ENCODE assay signal across 29 mouse cellular contexts in genomic region chr10:95201514-95201913, GRCm38 (mm10).
DNase-seq lines count a peak whose midpoint lies in the region; ATAC-seq and TF ChIP-seq lines count a peak whose summit lies in the region.
"Had no signal": no experiment of that assay in that cellular context is flagged by ENCODE, and none has a peak within 500 bp of the region (broad histone marks: within the 10 kb centered on the region; RNA-seq: fewer than 3 reads in every experiment).

No protein-coding gene starts in this region.

- H3K4me1 ChIP-seq in MEL (ENCODE audit: control insufficient read depth in 1 of 2, insufficient read depth in 2 of 2, low read length in 2 of 2), result peaks cover 0 to 15% of the 10 kb centered on the region in 2 experiments; a peak in 3 of 4 replicates

- H3K36me3 ChIP-seq in MEL (ENCODE audit: control insufficient read depth in 1 of 2, insufficient read depth in 2 of 2, low read length in 2 of 2), result peaks cover 0 to 15% of the 10 kb centered on the region in 2 experiments; a peak in 2 of 4 replicates
- H3K36me3 ChIP-seq: embryonic facial prominence, embryonic 12.5 days; embryonic facial prominence, embryonic 15.5 days; heart, embryonic 12.5 days; heart, embryonic 15.5 days; hindbrain, embryonic 10.5 days had no signal

- TF ChIP-seq POLR2A in MEL (IDR thresholded peaks at IDR 0.05; ENCODE audit: control insufficient read depth in 1 of 2, insufficient read depth in 1 of 2, low read depth in 1 of 2, low read length in 2 of 2, poor library complexity in 1 of 2), result no peak

- peak overlapping the region; percentile 20 for H3K27ac ChIP-seq in MEL (ENCODE audit: control insufficient read depth, low read depth, low read length)
- H3K27ac ChIP-seq: embryonic facial prominence, embryonic 12.5 days; embryonic facial prominence, embryonic 15.5 days; gastrocnemius, adult 2 months; heart, embryonic 15.5 days; hindbrain, embryonic 10.5 days; hindbrain, embryonic 14.5 days; hindbrain, postnatal 0 days had no signal

- H3K27me3 ChIP-seq in MEL (ENCODE audit: control insufficient read depth in 1 of 2, insufficient read depth in 2 of 2, low read length in 2 of 2), result no peaks in the 10 kb centered on the region
- H3K27me3 ChIP-seq: embryonic facial prominence, embryonic 12.5 days; embryonic facial prominence, embryonic 15.5 days; heart, embryonic 12.5 days; heart, embryonic 15.5 days had no signal

- ATAC-seq in granulocyte monocyte progenitor cell, adult 5-6 weeks (replicated peaks; ENCODE audit: poor library complexity, severe bottlenecking), result peak; percentile 83
- ATAC-seq in neutrophil, adult 5-6 weeks (ENCODE audit: extremely low read depth, insufficient number of reproducible peaks, low FRiP score, poor library complexity, severe bottlenecking), result peak; percentile 34; the same call in 1 of the 2 replicates
- ATAC-seq in erythroid progenitor cell, adult 5-6 weeks (replicated peaks; ENCODE audit: low FRiP score, poor library complexity, severe bottlenecking), result no peak
- ATAC-seq: CD4-positive, CD25-positive, alpha-beta regulatory T cell, adult 4 months; forebrain, embryonic 14.5 days; forebrain, postnatal 0 days; hindbrain, postnatal 0 days; inflammation-experienced regulatory T-cells, adult 6 months; intestine, embryonic 16.5 days had no signal

- no peak for TF ChIP-seq CTCF in MEL (IDR thresholded peaks at IDR 0.05 in 2 of 3, conservative IDR thresholded peaks at IDR 0.05 in 1 of 3; ENCODE audit: control insufficient read depth in 1 of 3, insufficient read depth in 1 of 3, low read depth in 2 of 3, low read length in 3 of 3, poor library complexity in 1 of 3, severe bottlenecking in 1 of 3)

- intact Hi-C loops in left cerebral cortex, postnatal 4 days (cut with DNase I), result no loop called here

- peak overlapping the region; percentile 26 for H3K9ac ChIP-seq in MEL (ENCODE audit: control insufficient read depth, low read depth, low read length, poor library complexity, severe bottlenecking)
- H3K9ac ChIP-seq: embryonic facial prominence, embryonic 12.5 days; embryonic facial prominence, embryonic 15.5 days; forebrain, postnatal 0 days; heart, embryonic 12.5 days; heart, embryonic 15.5 days; hindbrain, embryonic 14.5 days had no signal

- H3K79me2 ChIP-seq in MEL (ENCODE audit: control insufficient read depth, insufficient read depth, low read length, poor library complexity), result no peaks in the 10 kb centered on the region

- TF ChIP-seq EP300 in MEL (IDR thresholded peaks at IDR 0.05; ENCODE audit: low read depth in 1 of 2, low read length in 2 of 2), result 0 out of 4 replicates have a peak, but pooled peaks of 1 of the 2 experiments have one; percentile 55

- DNase-seq in A20 (ENCODE audit: low read depth, low spot score) (peak; percentile 5), MEL (ENCODE audit: low read depth, low spot score) (peak; percentile 85)
- DNase-seq in left cerebral cortex, postnatal 4 days, result no peak
- no peak for DNase-seq in spleen, postnatal 36 days (ENCODE audit: low spot score in 2 of 2)
- DNase-seq: adrenal gland, adult 2 months; adrenal gland, postnatal 14 days; cerebellum, adult 11-12 months; cerebellum, adult 8-10 months; cerebellum, postnatal 14 days; forebrain, postnatal 0 days; gastrocnemius, adult 2 months; gastrocnemius, postnatal 14 days; heart, adult 18-20 months; heart, postnatal 10 days; kidney, adult 18-20 months had no signal

- TF ChIP-seq RAD21 in MEL (IDR thresholded peaks at IDR 0.05; ENCODE audit: low read depth, low read length), result no peak

- no peaks in the 10 kb centered on the region for H3K9me3 ChIP-seq in MEL (replicated peaks; ENCODE audit: insufficient read depth, low read length)
- H3K9me3 ChIP-seq: embryonic facial prominence, embryonic 12.5 days; embryonic facial prominence, embryonic 15.5 days; heart, embryonic 12.5 days; heart, embryonic 15.5 days; hindbrain, embryonic 10.5 days had no signal

- H3K4me3 ChIP-seq in MEL (ENCODE audit: control insufficient read depth in 1 of 2, insufficient read depth in 1 of 2, low read depth in 2 of 2, low read length in 2 of 2), result peak overlapping the region; percentile 18 to 44
- H3K4me3 ChIP-seq: embryonic facial prominence, embryonic 12.5 days; embryonic facial prominence, embryonic 15.5 days; gastrocnemius, adult 2 months; heart, embryonic 12.5 days; heart, embryonic 15.5 days; hindbrain, embryonic 10.5 days had no signal

TF ChIP-seq in MEL, 35 proteins besides CTCF, POLR2A, EP300 and RAD21:
- no peak for TF ChIP-seq CHD2 (IDR thresholded peaks at IDR 0.05; ENCODE audit: low read length)
- no peak for TF ChIP-seq USF2 (IDR thresholded peaks at IDR 0.05; ENCODE audit: borderline replicate concordance in 1 of 2, insufficient read depth in 1 of 2, low read depth in 1 of 2, low read length in 2 of 2)
- peak; percentile 55; the same call in 1 of the 2 replicates for TF ChIP-seq MYC (IDR thresholded peaks at IDR 0.05; ENCODE audit: low read depth, low read length)
- TF ChIP-seq USF1 (IDR thresholded peaks at IDR 0.05; ENCODE audit: low read depth, low read length), result no peak
- no peak for TF ChIP-seq E2F4 (IDR thresholded peaks at IDR 0.05; ENCODE audit: borderline replicate concordance, low read depth, low read length)
- peak; percentile 4; the same call in 1 of the 2 replicates for TF ChIP-seq SMC3 (IDR thresholded peaks at IDR 0.05; ENCODE audit: low read depth, low read length)
- no peak for TF ChIP-seq RCOR1 (IDR thresholded peaks at IDR 0.05; ENCODE audit: low read depth, low read length)

Comparison
In these comparisons a context has a peak if more than half of its experiments do, and no peak if none do; other contexts are left out.
1. DNase-seq: peak in A20 (single experiment) and MEL (single experiment); none in left cerebral cortex, postnatal 4 days (single experiment) and spleen, postnatal 36 days (0 of 2).